Mouse (Mus musculus) CH12.LX (cell line): ENCODE measurements around the gene Rps16.

ENCODE experiments used
- E2F4 ChIP-seq: IDR thresholded peaks from 2 replicates; pipeline ENCODE4 v1.6.1; 2011; ENCODE audit warnings: low read depth, low read length, improper control_type of control experiment; ENCODE audit not compliant: insufficient replicate concordance
- EP300 ChIP-seq: IDR thresholded peaks from 2 replicates; pipeline ENCODE4 v1.6.1; 2011; ENCODE audit warnings: low read length, improper control_type of control experiment
- POLR2A ChIP-seq: IDR thresholded peaks from 2 replicates; pipeline ENCODE4 v1.6.1; 2011; ENCODE audit warnings: low read depth, mild to moderate bottlenecking, improper control_type of control experiment, low read length
- ZC3H11A ChIP-seq: IDR thresholded peaks from 2 replicates; pipeline ENCODE4 v1.6.1; 2012; ENCODE audit warnings: low read depth, mild to moderate bottlenecking, inconsistent platforms, low read length, improper control_type of control experiment

- TF ChIP-seq E2F4, result no peak
- no peak for TF ChIP-seq POLR2A
- no peak for TF ChIP-seq ZC3H11A
- TF ChIP-seq EP300, result no peak
Observed at GRCm38 (mm10) chr7:28370977-28371513, 20.6 kb downstream of the Rps16 start.
